In the genomic region with DNA sequence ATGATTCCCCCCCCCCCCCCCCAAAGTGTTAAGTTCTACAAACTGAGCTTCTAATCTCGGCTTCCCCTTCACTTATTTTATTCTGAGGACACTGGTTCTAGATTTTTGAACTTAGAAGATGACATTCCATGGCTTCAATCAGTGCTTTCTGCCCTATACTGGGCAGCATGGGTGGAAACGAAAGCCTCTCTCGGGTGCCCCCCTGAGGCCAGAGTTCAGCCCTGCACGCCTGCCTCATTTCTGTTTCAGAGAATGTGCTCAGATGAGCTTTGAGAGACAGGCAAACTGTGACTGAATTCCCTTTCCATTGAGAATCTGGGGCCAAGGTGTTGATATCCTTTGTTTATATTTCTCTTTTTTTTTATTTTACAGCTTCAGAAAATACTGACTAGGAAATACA, we compare ENCODE assay signal across 8 mouse cellular contexts. TPM values are rescaled to one million over a fixed set of nuclear protein-coding genes. Genes with fewer than 3 reads are reported as not detected.
DNase-seq lines count a peak whose midpoint lies in the region; ATAC-seq and TF ChIP-seq lines count a peak whose summit lies in the region.

No protein-coding gene starts in this region.

- no peaks in the 10 kb centered on the region for H3K79me2 ChIP-seq in C2C12 (ENCODE audit: control insufficient read depth, insufficient read depth)

- H3K4me3 ChIP-seq in hindbrain, embryonic 11.5 days (ENCODE audit: low read depth, low read length): no peak overlapping the region
- no peak overlapping the region for H3K4me3 ChIP-seq in hindbrain, embryonic 16.5 days (ENCODE audit: low read length)
- no peak overlapping the region for H3K4me3 ChIP-seq in C2C12 (ENCODE audit: insufficient read depth, poor library complexity, severe bottlenecking)
- no peak overlapping the region for H3K4me3 ChIP-seq in limb, embryonic 10.5 days

- peak; percentile 52 for TF ChIP-seq CTCF in C2C12 (IDR thresholded peaks at IDR 0.05; ENCODE audit: control insufficient read depth, insufficient read depth, insufficient read length)

- WGBS in hindbrain, embryonic 11.5 days: 37% methylated on average over 4 of the region's 4 CpGs
- 34% methylated on average over 4 of the region's 4 CpGs for WGBS in hindbrain, embryonic 16.5 days
- 26% methylated on average over 4 of the region's 4 CpGs for WGBS in limb, embryonic 10.5 days

- no peak overlapping the region for H3K4me2 ChIP-seq in hindbrain, embryonic 11.5 days (replicated peaks; ENCODE audit: low read depth, low read length)
- no peak overlapping the region for H3K4me2 ChIP-seq in hindbrain, embryonic 16.5 days (ENCODE audit: low read length)

- H3ac ChIP-seq in C2C12 (ENCODE audit: control insufficient read depth, insufficient read length, low read depth): no peak overlapping the region

- H3K4me1 ChIP-seq in hindbrain, embryonic 11.5 days (replicated peaks; ENCODE audit: control insufficient read depth, insufficient read depth, low read length): no peaks in the 10 kb centered on the region
- H3K4me1 ChIP-seq in hindbrain, embryonic 16.5 days (ENCODE audit: control insufficient read depth, insufficient read depth, low read depth, low read length): no peaks in the 10 kb centered on the region
- H3K4me1 ChIP-seq in limb, embryonic 10.5 days: no peaks in the 10 kb centered on the region

- H3K9me3 ChIP-seq in hindbrain, embryonic 11.5 days (ENCODE audit: control insufficient read depth, low read length): no peaks in the 10 kb centered on the region
- no peaks in the 10 kb centered on the region for H3K9me3 ChIP-seq in hindbrain, embryonic 16.5 days (ENCODE audit: control insufficient read depth, low read length)
- H3K9me3 ChIP-seq in limb, embryonic 10.5 days (replicated peaks): no peaks in the 10 kb centered on the region

- no peaks in the 10 kb centered on the region for H3K79me3 ChIP-seq in C2C12 (ENCODE audit: low read depth)

- H3K36me3 ChIP-seq in hindbrain, embryonic 11.5 days (ENCODE audit: control insufficient read depth, insufficient read depth, low read length): no peaks in the 10 kb centered on the region
- H3K36me3 ChIP-seq in hindbrain, embryonic 16.5 days (ENCODE audit: control insufficient read depth, insufficient read depth, low read length): no peaks in the 10 kb centered on the region
- H3K36me3 ChIP-seq in C2C12 (ENCODE audit: control insufficient read depth, insufficient read depth): no peaks in the 10 kb centered on the region
- no peaks in the 10 kb centered on the region for H3K36me3 ChIP-seq in limb, embryonic 10.5 days

- H3K27ac ChIP-seq in hindbrain, embryonic 11.5 days (ENCODE audit: low read depth, low read length): no peak overlapping the region
- no peak overlapping the region for H3K27ac ChIP-seq in hindbrain, embryonic 16.5 days (ENCODE audit: low read depth, low read length)
- H3K27ac ChIP-seq in limb, embryonic 10.5 days: no peak overlapping the region

- no peaks in the 10 kb centered on the region for H3K27me3 ChIP-seq in hindbrain, embryonic 11.5 days (ENCODE audit: control insufficient read depth, insufficient read depth, low read length)
- H3K27me3 ChIP-seq in hindbrain, embryonic 16.5 days (replicated peaks; ENCODE audit: control insufficient read depth, insufficient read depth, low read length): no peaks in the 10 kb centered on the region
- H3K27me3 ChIP-seq in C2C12 (ENCODE audit: control insufficient read depth, insufficient read depth, insufficient read length): no peaks in the 10 kb centered on the region
- no peaks in the 10 kb centered on the region for H3K27me3 ChIP-seq in limb, embryonic 10.5 days (ENCODE audit: low read depth, poor library complexity, severe bottlenecking)

- ATAC-seq in hindbrain, embryonic 11.5 days (ENCODE audit: low FRiP score): no peak
- no peak for ATAC-seq in hindbrain, embryonic 16.5 days

- no peak overlapping the region for H3K9ac ChIP-seq in hindbrain, embryonic 11.5 days (ENCODE audit: low read depth, low read length)
- no peak overlapping the region for H3K9ac ChIP-seq in hindbrain, embryonic 16.5 days (ENCODE audit: low read depth, low read length)

- DNase-seq in hindbrain, embryonic 11.5 days (ENCODE audit: low spot score): peak; percentile 58
- DNase-seq in adrenal gland, postnatal 10 days: peak; percentile 87
- peak; percentile 23 for DNase-seq in embryo, embryonic 9.5 days (ENCODE audit: extremely low spot score)
- peak; percentile 47 for DNase-seq in limb, embryonic 10.5 days (ENCODE audit: low spot score)
- peak; percentile 74 for DNase-seq in testis, postnatal 10 days (ENCODE audit: low spot score)
- DNase-seq in thymus, postnatal 0 days (ENCODE audit: low spot score): no peak

TF ChIP-seq in C2C12, 6 proteins besides CTCF, POLR2A, EP300 and RAD21:
- TF ChIP-seq MYOG (IDR thresholded peaks at IDR 0.05; ENCODE audit: control insufficient read depth, extremely low read depth, insufficient read length) (no peak), FOSL1 (IDR thresholded peaks at IDR 0.05; ENCODE audit: insufficient read depth, low read length, poor library complexity, severe bottlenecking) (no peak), MYOD1 (IDR thresholded peaks at IDR 0.05; ENCODE audit: control insufficient read depth, insufficient read length, low read depth) (no peak), CEBPB (IDR thresholded peaks at IDR 0.05; ENCODE audit: low read depth) (no peak), USF1 (IDR thresholded peaks at IDR 0.05; ENCODE audit: low read depth) (no peak), MAX (IDR thresholded peaks at IDR 0.05) (no peak)
TF ChIP-seq in C2C12: peak in this region for 0.

RNA-seq across cellular contexts. Expression of a gene that starts 7.0 kb away (rescaled TPM):
- 56.7 and 66.8 TPM in 2 replicates for polyA plus RNA-seq in hindbrain, embryonic 11.5 days (2014; fragmentation: Nextera tagmentation; extraction: Ambion mirVana)
- polyA plus RNA-seq in hindbrain, embryonic 16.5 days (2015; fragmentation: Nextera tagmentation; extraction: Ambion mirVana): 326 and 328 TPM in 2 replicates
- not detected for polyA plus RNA-seq in C2C12 (2012; fragmentation: generic; extraction: Trizol)
- 10 to 100 TPM; 35.2 to 43.5 TPM for total RNA-seq in adrenal gland, postnatal 10 days (2021)
- polyA plus RNA-seq in limb, embryonic 10.5 days (2016; fragmentation: Nextera tagmentation; extraction: Ambion mirVana): 0.36 and 0.39 TPM in 2 replicates
- polyA plus RNA-seq in thymus, postnatal 0 days (2015; fragmentation: Nextera tagmentation; extraction: Ambion mirVana): 0.45 TPM in 1 of 2 replicates, not detected in the other

Comparison
In these comparisons a context has a peak if more than half of its experiments do, and no peak if none do; other contexts are left out.
1. RNA of a gene that starts 7.0 kb away (polyA plus RNA-seq): 326 to 328 TPM in hindbrain, embryonic 16.5 days and 56.7 to 66.8 TPM in hindbrain, embryonic 11.5 days; 0.36 to 0.39 TPM in limb, embryonic 10.5 days, 0.45 TPM in thymus, postnatal 0 days and not detected in C2C12 (single experiment); every median in the first group is over 10 times any median in the second.